In genomic region chr7:45406157-45407156, GRCm38 (mm10) we compare ENCODE assay signal across 8 mouse cellular contexts. TPM values are rescaled to one million over a fixed set of nuclear protein-coding genes. Genes with fewer than 3 reads are reported as not detected.
A peak's percentile ranks its signal among the peaks of the same experiment; 100 is the strongest.
DNase-seq lines count a peak whose midpoint lies in the region; ATAC-seq and TF ChIP-seq lines count a peak whose summit lies in the region.

No protein-coding gene starts in this region.

- H3K9me3 ChIP-seq in forebrain, embryonic 16.5 days (ENCODE audit: control insufficient read depth, low read length): no peaks in the 10 kb centered on the region; the same call in 1 of the 2 replicates
- no peaks in the 10 kb centered on the region for H3K9me3 ChIP-seq in hindbrain, embryonic 15.5 days
- no peaks in the 10 kb centered on the region for H3K9me3 ChIP-seq in liver, embryonic 16.5 days (replicated peaks; ENCODE audit: control insufficient read depth, low read length)
- no peaks in the 10 kb centered on the region for H3K9me3 ChIP-seq in stomach, embryonic 14.5 days (ENCODE audit: control insufficient read depth, low read depth, low read length)

- H3K36me3 ChIP-seq in liver, adult 2 months (ENCODE audit: control insufficient read depth, insufficient read depth, low read length): no peaks in the 10 kb centered on the region
- H3K36me3 ChIP-seq in forebrain, embryonic 16.5 days (ENCODE audit: control insufficient read depth, insufficient read depth): no peaks in the 10 kb centered on the region
- H3K36me3 ChIP-seq in hindbrain, embryonic 15.5 days: no peaks in the 10 kb centered on the region
- H3K36me3 ChIP-seq in liver, embryonic 16.5 days (ENCODE audit: control insufficient read depth, insufficient read depth): no peaks in the 10 kb centered on the region
- no peaks in the 10 kb centered on the region for H3K36me3 ChIP-seq in stomach, embryonic 14.5 days (ENCODE audit: control insufficient read depth, insufficient read depth, low read length)

- no peak for ATAC-seq in forebrain, embryonic 16.5 days
- ATAC-seq in hindbrain, embryonic 15.5 days (ENCODE audit: low FRiP score, low read depth): no peak
- ATAC-seq in liver, embryonic 16.5 days (ENCODE audit: low read depth): no peak
- ATAC-seq in stomach, embryonic 14.5 days (ENCODE audit: insufficient number of reproducible peaks, insufficient read depth, low FRiP score, low read depth): no peak

- WGBS in liver, adult 2 months: 2% methylated on average over 114 of the region's 114 CpGs
- 2% methylated on average over 113 of the region's 114 CpGs for WGBS in forebrain, embryonic 16.5 days
- 2% methylated on average over 105 of the region's 114 CpGs for WGBS in hindbrain, embryonic 15.5 days
- 1% methylated on average over 104 of the region's 114 CpGs for WGBS in liver, embryonic 16.5 days (ENCODE audit: insufficient replicate concordance)
- WGBS in stomach, embryonic 14.5 days: under 1% methylated on average over 101 of the region's 114 CpGs

- H3K4me1 ChIP-seq in liver, adult 2 months (ENCODE audit: control insufficient read depth, insufficient read depth, low read length): peaks cover 2% of the 10 kb centered on the region; the same call in 1 of the 2 replicates
- H3K4me1 ChIP-seq in forebrain, embryonic 16.5 days (replicated peaks; ENCODE audit: control insufficient read depth, insufficient read depth, low read length): peaks cover 7% of the 10 kb centered on the region; the same call in 1 of the 2 replicates
- peaks cover 8% of the 10 kb centered on the region; the same call in 1 of the 2 replicates for H3K4me1 ChIP-seq in hindbrain, embryonic 15.5 days (replicated peaks)
- peaks cover 3% of the 10 kb centered on the region for H3K4me1 ChIP-seq in liver, embryonic 16.5 days (ENCODE audit: control insufficient read depth, low read depth, low read length)
- H3K4me1 ChIP-seq in stomach, embryonic 14.5 days (ENCODE audit: control insufficient read depth, insufficient read depth, low read length): no peaks in the 10 kb centered on the region

- TF ChIP-seq CTCF in liver, adult 2 months (IDR thresholded peaks at IDR 0.05; ENCODE audit: low read depth, low read length): peak; percentile 17; the same call in 1 of the 2 replicates

- no peak for DNase-seq in liver, adult 2 months (ENCODE audit: extremely low read depth, low read depth, low spot score)
- no peak for DNase-seq in liver
- DNase-seq in layer of hippocampus, postnatal 14 days (ENCODE audit: low spot score in 2 of 2): no peak
- DNase-seq in urinary bladder, postnatal 25 days (ENCODE audit: low spot score): no peak

- H3K4me3 ChIP-seq in liver, adult 2 months (ENCODE audit: insufficient read depth, low read depth, low read length): peak overlapping the region; percentile 49; the same call in 1 of the 2 replicates
- H3K4me3 ChIP-seq in forebrain, embryonic 16.5 days (replicated peaks; ENCODE audit: low read length): peak overlapping the region; percentile 32
- H3K4me3 ChIP-seq in hindbrain, embryonic 15.5 days: peak overlapping the region; percentile 29
- H3K4me3 ChIP-seq in liver, embryonic 16.5 days (ENCODE audit: low read depth, low read length): peak overlapping the region; percentile 36
- peak overlapping the region; percentile 36 for H3K4me3 ChIP-seq in stomach, embryonic 14.5 days (ENCODE audit: low read depth, low read length)

- TF ChIP-seq POLR2A in liver, adult 2 months (IDR thresholded peaks at IDR 0.05; ENCODE audit: extremely low read depth, insufficient read depth, low read length): no peak

- no peak overlapping the region for H3K9ac ChIP-seq in liver, adult 2 months (ENCODE audit: low read depth, low read length)
- no peak overlapping the region for H3K9ac ChIP-seq in forebrain, embryonic 16.5 days (replicated peaks; ENCODE audit: low read depth, low read length)
- H3K9ac ChIP-seq in hindbrain, embryonic 15.5 days: no peak overlapping the region
- no peak overlapping the region for H3K9ac ChIP-seq in liver, embryonic 16.5 days (ENCODE audit: low read depth, low read length)
- no peak overlapping the region for H3K9ac ChIP-seq in stomach, embryonic 14.5 days (replicated peaks; ENCODE audit: low read depth, low read length)

- H3K27ac ChIP-seq in liver, adult 2 months (replicated peaks; ENCODE audit: insufficient read depth, low read depth, low read length): no peak overlapping the region
- H3K27ac ChIP-seq in forebrain, embryonic 16.5 days (ENCODE audit: low read length): no peak overlapping the region
- no peak overlapping the region for H3K27ac ChIP-seq in hindbrain, embryonic 15.5 days (replicated peaks)
- no peak overlapping the region for H3K27ac ChIP-seq in liver, embryonic 16.5 days (ENCODE audit: low read length)
- no peak overlapping the region for H3K27ac ChIP-seq in stomach, embryonic 14.5 days (ENCODE audit: low read length)

- peaks cover 12% of the 10 kb centered on the region for H3K27me3 ChIP-seq in liver, adult 2 months (ENCODE audit: control insufficient read depth, insufficient read depth, low read length)
- peaks cover 68% of the 10 kb centered on the region for H3K27me3 ChIP-seq in forebrain, embryonic 16.5 days (replicated peaks; ENCODE audit: control insufficient read depth, insufficient read depth, low read length)
- H3K27me3 ChIP-seq in hindbrain, embryonic 15.5 days: peaks cover 68% of the 10 kb centered on the region
- peaks cover 64% of the 10 kb centered on the region for H3K27me3 ChIP-seq in liver, embryonic 16.5 days (ENCODE audit: control insufficient read depth, insufficient read depth, low read depth, low read length)
- peaks cover 36% of the 10 kb centered on the region for H3K27me3 ChIP-seq in stomach, embryonic 14.5 days (ENCODE audit: control insufficient read depth, insufficient read depth, low read length)

- H3K4me2 ChIP-seq in forebrain, embryonic 16.5 days (ENCODE audit: low read length): peak overlapping the region; percentile 43
- H3K4me2 ChIP-seq in hindbrain, embryonic 15.5 days: peak overlapping the region; percentile 51
- H3K4me2 ChIP-seq in liver, embryonic 16.5 days (ENCODE audit: low read depth, low read length): peak overlapping the region; percentile 56
- H3K4me2 ChIP-seq in stomach, embryonic 14.5 days (replicated peaks; ENCODE audit: low read depth, low read length): peak overlapping the region; percentile 64

- no peaks in the 10 kb centered on the region for H3K79me2 ChIP-seq in liver, adult 2 months (ENCODE audit: control insufficient read depth, insufficient read depth, low read length)

RNA-seq across cellular contexts. Expression of gene Kcna7, which starts 1.0 kb away (rescaled TPM):
- total RNA-seq in liver, adult 2 months (2014; rRNA removed): under 0.01 TPM in 1 of 2 replicates, not detected in the other
- polyA plus RNA-seq in liver, adult 2 months (2012; rRNA removed): not detected in 2 replicates
- polyA plus RNA-seq in forebrain, embryonic 16.5 days (2015; fragmentation: Nextera tagmentation; extraction: Ambion mirVana): not detected in 2 replicates
- not detected in 2 replicates for polyA plus RNA-seq in hindbrain, embryonic 15.5 days (2015; fragmentation: Nextera tagmentation; extraction: Ambion mirVana)
- not detected in 2 replicates for polyA plus RNA-seq in liver, embryonic 16.5 days (2015; fragmentation: Nextera tagmentation; extraction: Ambion mirVana)
- polyA plus RNA-seq in stomach, embryonic 14.5 days (2014; fragmentation: Nextera tagmentation; extraction: Ambion mirVana): not detected in 2 replicates
- not detected for total RNA-seq in layer of hippocampus, postnatal 14 days (2021)

RNA-seq across cellular contexts. Expression of gene Ntf5, which starts 7.0 kb away (rescaled TPM):
- total RNA-seq in liver, adult 2 months (2014; rRNA removed): 0.13 TPM in 1 of 2 replicates, not detected in the other
- 0.04 TPM in 1 of 2 replicates, not detected in the other for polyA plus RNA-seq in liver, adult 2 months (2012; rRNA removed)
- 0.10 TPM in 1 of 2 replicates, not detected in the other for polyA plus RNA-seq in forebrain, embryonic 16.5 days (2015; fragmentation: Nextera tagmentation; extraction: Ambion mirVana)
- 0.17 TPM in 1 of 2 replicates, not detected in the other for polyA plus RNA-seq in hindbrain, embryonic 15.5 days (2015; fragmentation: Nextera tagmentation; extraction: Ambion mirVana)
- polyA plus RNA-seq in liver, embryonic 16.5 days (2015; fragmentation: Nextera tagmentation; extraction: Ambion mirVana): 0.09 and 0.26 TPM in 2 replicates
- polyA plus RNA-seq in stomach, embryonic 14.5 days (2014; fragmentation: Nextera tagmentation; extraction: Ambion mirVana): 4.1 and 4.5 TPM in 2 replicates
- under 1 TPM in 1 of 2 experiments, not detected in 1; 0.31 TPM for total RNA-seq in layer of hippocampus, postnatal 14 days (2021)

RNA-seq across cellular contexts. Expression of gene Snrnp70, which starts 10.9 kb away (rescaled TPM):
- total RNA-seq in liver, adult 2 months (2014; rRNA removed): 43.3 and 46.4 TPM in 2 replicates
- polyA plus RNA-seq in liver, adult 2 months (2012; rRNA removed): 59.2 and 101 TPM in 2 replicates
- 206 and 215 TPM in 2 replicates for polyA plus RNA-seq in forebrain, embryonic 16.5 days (2015; fragmentation: Nextera tagmentation; extraction: Ambion mirVana)
- polyA plus RNA-seq in hindbrain, embryonic 15.5 days (2015; fragmentation: Nextera tagmentation; extraction: Ambion mirVana): 179 and 183 TPM in 2 replicates
- 64.2 and 70.1 TPM in 2 replicates for polyA plus RNA-seq in liver, embryonic 16.5 days (2015; fragmentation: Nextera tagmentation; extraction: Ambion mirVana)
- 118 and 124 TPM in 2 replicates for polyA plus RNA-seq in stomach, embryonic 14.5 days (2014; fragmentation: Nextera tagmentation; extraction: Ambion mirVana)
- 100 to 1,000 TPM; 386 to 456 TPM for total RNA-seq in layer of hippocampus, postnatal 14 days (2021)

RNA-seq across cellular contexts. Expression of gene Lhb, which starts 14.2 kb away (rescaled TPM):
- total RNA-seq in liver, adult 2 months (2014; rRNA removed): not detected in 2 replicates
- not detected in 2 replicates for polyA plus RNA-seq in liver, adult 2 months (2012; rRNA removed)
- 0.44 and 0.65 TPM in 2 replicates for polyA plus RNA-seq in forebrain, embryonic 16.5 days (2015; fragmentation: Nextera tagmentation; extraction: Ambion mirVana)
- polyA plus RNA-seq in hindbrain, embryonic 15.5 days (2015; fragmentation: Nextera tagmentation; extraction: Ambion mirVana): 0.92 and 2.0 TPM in 2 replicates
- not detected in 2 replicates for polyA plus RNA-seq in liver, embryonic 16.5 days (2015; fragmentation: Nextera tagmentation; extraction: Ambion mirVana)
- 0.52 TPM in 1 of 2 replicates, not detected in the other for polyA plus RNA-seq in stomach, embryonic 14.5 days (2014; fragmentation: Nextera tagmentation; extraction: Ambion mirVana)
- under 1 TPM in 1 of 2 experiments, not detected in 1; 0.69 TPM for total RNA-seq in layer of hippocampus, postnatal 14 days (2021)

RNA-seq across cellular contexts. Expression of gene Gys1, which starts 28.2 kb away (rescaled TPM):
- 1.2 TPM in 2 replicates for total RNA-seq in liver, adult 2 months (2014; rRNA removed)
- 2.6 and 4.8 TPM in 2 replicates for polyA plus RNA-seq in liver, adult 2 months (2012; rRNA removed)
- polyA plus RNA-seq in forebrain, embryonic 16.5 days (2015; fragmentation: Nextera tagmentation; extraction: Ambion mirVana): 19.9 and 21.6 TPM in 2 replicates
- 23.4 and 25.1 TPM in 2 replicates for polyA plus RNA-seq in hindbrain, embryonic 15.5 days (2015; fragmentation: Nextera tagmentation; extraction: Ambion mirVana)
- 7.6 and 8.9 TPM in 2 replicates for polyA plus RNA-seq in liver, embryonic 16.5 days (2015; fragmentation: Nextera tagmentation; extraction: Ambion mirVana)
- 32.7 and 35.3 TPM in 2 replicates for polyA plus RNA-seq in stomach, embryonic 14.5 days (2014; fragmentation: Nextera tagmentation; extraction: Ambion mirVana)
- 10 to 100 TPM; 17.7 to 18.7 TPM for total RNA-seq in layer of hippocampus, postnatal 14 days (2021)
